Mouse (Mus musculus) heart, embryonic 16.5 days (tissue): ENCODE data around the gene Mob3b. TPM values are rescaled to one million over a fixed set of nuclear protein-coding genes. Genes with fewer than 3 reads are reported as not detected.

Source experiments
- ATAC-seq: fragments of 200-750 bp; cut with Nextera tagmentation; replicated peaks from 2 replicates; pipeline ENCODE4 v1.8.0; 2017; ENCODE audit warnings: moderate number of reproducible peaks; ENCODE audit not compliant: insufficient read depth, low FRiP score; ENCODE audit errors: extremely low read depth
- H3K27ac ChIP-seq: fragments of 300-500 bp; sonication (generic); 2 replicates; pipeline ENCODE4 v1.5.1; 2014; ENCODE audit warnings: mild to moderate bottlenecking, low read length, control low read depth, moderate library complexity
- H3K27me3 ChIP-seq: fragments of 300-500 bp; sonication (generic); 2 replicates; pipeline ENCODE4 v1.6.1; 2014; ENCODE audit warnings: low read length, mixed read lengths; ENCODE audit not compliant: control insufficient read depth, insufficient read depth
- H3K36me3 ChIP-seq: fragments of 300-500 bp; sonication (generic); 2 replicates; pipeline ENCODE4 v1.6.1; 2014; ENCODE audit not compliant: control insufficient read depth, insufficient read depth
- H3K4me1 ChIP-seq: fragments of 300-500 bp; sonication (generic); 2 replicates; pipeline ENCODE4 v1.6.1; 2014; ENCODE audit warnings: low read length, mixed read lengths; ENCODE audit not compliant: control insufficient read depth, insufficient read depth
- H3K4me2 ChIP-seq: fragments of 300-500 bp; sonication (generic); 2 replicates; pipeline ENCODE4 v1.6.1; 2014; ENCODE audit warnings: low read depth, mild to moderate bottlenecking, control low read depth, low read length
- H3K4me3 ChIP-seq: fragments of 300-500 bp; sonication (generic); 2 replicates; pipeline ENCODE4 v1.5.1; 2014; ENCODE audit warnings: mild to moderate bottlenecking, control low read depth, low read length
- H3K9ac ChIP-seq: fragments of 300-500 bp; sonication (generic); 2 replicates; pipeline ENCODE4 v1.6.1; 2014; ENCODE audit warnings: low read length, control low read depth
- H3K9me3 ChIP-seq: fragments of 300-500 bp; sonication (generic); replicated peaks from 2 replicates; pipeline ENCODE4 v1.6.1; 2016; ENCODE audit warnings: low read length; ENCODE audit not compliant: control insufficient read depth
- WGBS: fragments of 180-500 bp; shearing (Covaris S2); extraction: QIAGEN DNeasy Blood & Tissue Kit; methylation state at CpG from one replicate; pipeline ENCODE4 v1.1.7; 2014; 5-methylcytosine and 5-hydroxymethylcytosine counted together
- polyA plus RNA-seq: library from polyadenylated mRNA; unstranded; fragments of >200 nt; fragmentation: Nextera tagmentation; extraction: Ambion mirVana; gene quantifications from 2 replicates; pipeline ENCODE4 v1.2.1, GENCODE M21; 2015

Mob3b gene
- polyA plus RNA-seq, 1 experiment from 2014 or later = 3.9 TPM

GRCm38 (mm10) chr4:35138077-35138476 is 19.2 kb downstream of the Mob3b start:
- H3K27me3 ChIP-seq = no peaks in the 10 kb centered on the region
- H3K36me3 ChIP-seq = no peaks in the 10 kb centered on the region
- H3K9ac ChIP-seq = no peak overlapping the region
- H3K9me3 ChIP-seq = no peaks in the 10 kb centered on the region
- no peaks in the 10 kb centered on the region for H3K4me1 ChIP-seq
- WGBS = 62% methylated on average over 6 of the region's 6 CpGs
- no peak overlapping the region for H3K4me2 ChIP-seq
- H3K27ac ChIP-seq = no peak overlapping the region
- no peak; the same call in 1 of the 2 replicates for ATAC-seq
- H3K4me3 ChIP-seq = no peak overlapping the region

DNA sequence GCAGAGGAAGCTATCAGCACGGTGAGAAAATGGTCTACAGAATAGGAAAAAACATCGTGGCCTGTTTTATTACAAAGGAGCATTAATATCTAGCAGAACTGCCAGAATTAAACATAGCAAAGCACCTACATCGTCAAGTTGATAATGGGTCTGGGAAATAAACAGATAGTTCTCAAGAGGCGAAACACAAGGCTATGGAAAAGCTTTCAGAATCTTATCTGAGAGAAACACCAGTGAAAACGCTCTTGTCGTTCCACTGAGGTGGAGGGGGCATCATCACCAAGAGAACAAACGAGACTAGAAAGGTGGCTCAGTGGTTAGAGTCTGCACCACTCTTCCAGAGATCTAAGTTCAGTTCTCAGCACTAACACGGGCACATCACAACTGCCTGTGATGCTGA is 20.3 kb downstream of the Mob3b start:
- Histone ChIP-seq H3K27ac (no peak overlapping the region), H3K9me3 (no peaks in the 10 kb centered on the region), H3K4me1 (no peaks in the 10 kb centered on the region), H3K4me2 (no peak overlapping the region), H3K36me3 (no peaks in the 10 kb centered on the region), H3K9ac (no peak overlapping the region), H3K4me3 (no peak overlapping the region), H3K27me3 (no peaks in the 10 kb centered on the region)
- 44% methylated on average over 8 of the region's 8 CpGs for WGBS
- no peak for ATAC-seq

- Histone ChIP-seq H3K36me3 (no peaks in the 10 kb centered on the region), H3K27me3 (no peaks in the 10 kb centered on the region), H3K9ac (no peak overlapping the region), H3K4me1 (no peaks in the 10 kb centered on the region), H3K4me3 (no peak overlapping the region), H3K27ac (no peak overlapping the region), H3K4me2 (no peak overlapping the region), H3K9me3 (no peaks in the 10 kb centered on the region)
- no peak for ATAC-seq
- 83% methylated on average over 4 of the region's 4 CpGs for WGBS
Observed at GRCm38 (mm10) chr4:35135806-35136205, 21.5 kb downstream of the Mob3b start.

DNA sequence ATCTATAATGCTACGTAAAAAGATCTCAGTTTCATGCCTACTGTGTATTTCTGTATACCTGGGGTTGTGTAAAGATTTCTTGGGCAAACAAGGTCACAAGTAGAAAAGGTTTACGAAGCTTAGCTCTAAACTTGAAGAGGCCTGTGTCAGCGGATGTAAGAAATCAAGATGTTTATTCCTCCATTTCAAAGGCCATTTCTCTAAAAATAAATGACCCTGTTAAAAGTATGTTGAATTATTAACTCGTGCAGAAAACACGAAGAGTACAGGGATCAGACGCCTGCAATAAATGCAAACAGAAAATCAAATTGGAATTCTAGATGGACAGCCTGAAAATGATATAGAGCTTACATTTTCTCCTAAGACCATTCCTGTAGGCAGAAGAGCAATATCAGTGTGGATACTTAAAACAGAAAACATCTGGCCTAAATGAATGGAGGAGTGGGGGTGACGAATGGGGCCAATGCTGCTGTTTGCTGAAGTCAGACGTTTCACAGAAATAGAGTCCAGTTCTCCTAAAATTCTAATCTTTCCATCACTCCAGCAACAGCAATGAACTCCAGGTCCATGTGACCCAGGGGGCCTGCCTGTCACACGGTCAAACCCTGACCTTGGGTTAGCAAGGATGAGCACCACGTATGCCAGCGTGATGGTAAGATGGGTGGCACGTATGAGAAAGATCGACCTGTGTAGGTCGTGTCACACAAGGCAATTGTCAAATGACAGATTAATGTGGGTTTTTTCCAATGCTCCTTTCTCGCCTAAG is 22.3 kb downstream of the Mob3b start:
- no peak overlapping the region for H3K9ac ChIP-seq
- no peaks in the 10 kb centered on the region for H3K27me3 ChIP-seq
- no peak overlapping the region for H3K4me3 ChIP-seq
- WGBS = 74% methylated on average over 15 of the region's 15 CpGs
- H3K4me1 ChIP-seq = no peaks in the 10 kb centered on the region; the same call in 1 of the 2 replicates
- no peaks in the 10 kb centered on the region for H3K36me3 ChIP-seq
- H3K9me3 ChIP-seq = no peaks in the 10 kb centered on the region
- ATAC-seq = no peak
- no peak overlapping the region for H3K4me2 ChIP-seq
- no peak overlapping the region for H3K27ac ChIP-seq

GRCm38 (mm10) chr4:35133411-35133810 is 23.9 kb downstream of the Mob3b start:
- Histone ChIP-seq H3K36me3 (no peaks in the 10 kb centered on the region), H3K27me3 (no peaks in the 10 kb centered on the region), H3K4me1 (no peaks in the 10 kb centered on the region; the same call in 1 of the 2 replicates), H3K4me2 (no peak overlapping the region), H3K9ac (no peak overlapping the region), H3K4me3 (no peak overlapping the region), H3K27ac (no peak overlapping the region), H3K9me3 (no peaks in the 10 kb centered on the region)
- ATAC-seq = no peak
- WGBS = 72% methylated on average over 4 of the region's 4 CpGs

GRCm38 (mm10) chr4:35131592-35131991 is 25.7 kb downstream of the Mob3b start:
- Histone ChIP-seq H3K4me3 (no peak overlapping the region), H3K4me2 (no peak overlapping the region), H3K36me3 (no peaks in the 10 kb centered on the region), H3K9ac (no peak overlapping the region), H3K27ac (no peak overlapping the region), H3K9me3 (no peaks in the 10 kb centered on the region), H3K27me3 (no peaks in the 10 kb centered on the region), H3K4me1 (no peaks in the 10 kb centered on the region; the same call in 1 of the 2 replicates)
- ATAC-seq = no peak
- 94% methylated on average over 4 of the region's 4 CpGs for WGBS

- Histone ChIP-seq H3K4me2 (no peak overlapping the region), H3K9me3 (no peaks in the 10 kb centered on the region), H3K9ac (no peak overlapping the region), H3K36me3 (no peaks in the 10 kb centered on the region), H3K4me1 (no peaks in the 10 kb centered on the region; the same call in 1 of the 2 replicates), H3K27ac (no peak overlapping the region), H3K4me3 (no peak overlapping the region), H3K27me3 (no peaks in the 10 kb centered on the region)
- ATAC-seq = peak; percentile 51; the same call in 1 of the 2 replicates
- WGBS = 46% methylated on average over 6 of the region's 6 CpGs
Observed at GRCm38 (mm10) chr4:35130411-35130948, 26.8 kb downstream of the Mob3b start.

DNA sequence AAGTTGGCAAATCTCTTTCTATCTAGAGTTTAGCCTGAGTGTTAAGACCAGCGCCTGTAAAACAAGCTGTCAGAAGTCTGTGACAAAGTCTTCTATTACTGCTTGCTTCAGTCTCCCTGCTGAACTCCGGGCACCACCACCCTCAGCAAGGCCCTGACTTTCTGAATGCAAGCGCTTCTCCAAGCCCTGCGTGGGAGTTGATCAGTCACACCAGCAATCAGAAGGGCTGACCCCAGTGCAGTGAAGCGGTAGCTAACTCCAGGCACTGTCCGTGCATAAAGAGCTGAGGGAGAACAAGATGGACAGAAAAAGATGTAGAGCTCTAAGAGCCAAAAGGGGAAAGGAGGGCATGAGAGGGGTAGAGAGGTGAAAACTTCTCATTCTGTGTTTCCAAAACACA is 29.5 kb downstream of the Mob3b start:
- Histone ChIP-seq H3K4me2 (no peak overlapping the region), H3K4me1 (no peaks in the 10 kb centered on the region; the same call in 1 of the 2 replicates), H3K9me3 (no peaks in the 10 kb centered on the region), H3K9ac (no peak overlapping the region), H3K27me3 (no peaks in the 10 kb centered on the region), H3K4me3 (no peak overlapping the region), H3K36me3 (no peaks in the 10 kb centered on the region), H3K27ac (no peak overlapping the region)
- ATAC-seq = no peak
- 58% methylated on average over 6 of the region's 6 CpGs for WGBS

GRCm38 (mm10) chr4:35126776-35127175 is 30.5 kb downstream of the Mob3b start:
- H3K4me3 ChIP-seq = no peak overlapping the region
- no peak overlapping the region for H3K4me2 ChIP-seq
- H3K4me1 ChIP-seq = no peaks in the 10 kb centered on the region; the same call in 1 of the 2 replicates
- H3K9ac ChIP-seq = no peak overlapping the region
- WGBS = 84% methylated on average over 9 of the region's 9 CpGs
- no peak for ATAC-seq
- H3K36me3 ChIP-seq = no peaks in the 10 kb centered on the region
- H3K9me3 ChIP-seq = no peaks in the 10 kb centered on the region
- H3K27ac ChIP-seq = no peak overlapping the region
- no peaks in the 10 kb centered on the region for H3K27me3 ChIP-seq
